Mouse (Mus musculus): ENCODE measurements around the gene Grip1. TPM values are rescaled to one million over a fixed set of nuclear protein-coding genes. Genes with fewer than 3 reads are reported as not detected.

The Grip1 gene
- not detected in 2 replicates for polyA plus RNA-seq (2012; ENCODE audit: low replicate concordance)

DNA sequence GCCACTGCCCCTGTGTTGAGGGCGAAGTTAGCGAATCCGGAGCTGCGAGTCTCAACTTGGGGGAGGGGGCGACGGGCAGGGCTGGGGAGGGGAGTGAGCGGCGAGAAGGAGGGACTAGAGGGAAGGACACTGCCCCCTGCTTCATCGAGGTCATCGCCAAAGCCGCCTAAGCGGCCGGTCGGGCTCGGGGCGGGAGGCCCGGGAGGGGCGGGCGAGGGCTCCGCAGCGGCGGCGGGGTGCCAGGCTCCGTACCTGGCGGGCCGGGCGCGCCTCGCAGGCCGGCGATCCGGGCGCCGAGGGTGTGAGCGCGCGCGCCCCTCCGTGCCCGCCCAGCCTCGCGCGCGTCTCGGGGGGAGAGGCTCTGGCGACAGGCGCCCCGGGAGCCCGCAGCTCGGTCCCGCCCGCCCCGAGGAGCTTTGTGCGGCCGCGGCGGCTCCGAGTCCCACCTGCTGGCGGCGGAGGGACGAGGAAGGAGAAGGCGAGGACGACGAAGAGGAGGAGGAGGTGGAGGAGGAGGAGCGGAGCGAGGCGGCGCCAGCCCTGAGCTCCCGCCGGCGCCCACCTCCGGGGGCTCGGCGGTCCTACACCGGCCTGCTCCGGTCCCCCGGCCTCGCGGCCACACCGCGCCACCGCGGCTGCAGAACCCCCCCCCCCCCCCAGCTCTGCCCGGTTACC is at the start of gene Grip1:
Gene Grip1 (plus strand): TSS at position 400 of the 675 bp plus-strand sequence.

DNA sequence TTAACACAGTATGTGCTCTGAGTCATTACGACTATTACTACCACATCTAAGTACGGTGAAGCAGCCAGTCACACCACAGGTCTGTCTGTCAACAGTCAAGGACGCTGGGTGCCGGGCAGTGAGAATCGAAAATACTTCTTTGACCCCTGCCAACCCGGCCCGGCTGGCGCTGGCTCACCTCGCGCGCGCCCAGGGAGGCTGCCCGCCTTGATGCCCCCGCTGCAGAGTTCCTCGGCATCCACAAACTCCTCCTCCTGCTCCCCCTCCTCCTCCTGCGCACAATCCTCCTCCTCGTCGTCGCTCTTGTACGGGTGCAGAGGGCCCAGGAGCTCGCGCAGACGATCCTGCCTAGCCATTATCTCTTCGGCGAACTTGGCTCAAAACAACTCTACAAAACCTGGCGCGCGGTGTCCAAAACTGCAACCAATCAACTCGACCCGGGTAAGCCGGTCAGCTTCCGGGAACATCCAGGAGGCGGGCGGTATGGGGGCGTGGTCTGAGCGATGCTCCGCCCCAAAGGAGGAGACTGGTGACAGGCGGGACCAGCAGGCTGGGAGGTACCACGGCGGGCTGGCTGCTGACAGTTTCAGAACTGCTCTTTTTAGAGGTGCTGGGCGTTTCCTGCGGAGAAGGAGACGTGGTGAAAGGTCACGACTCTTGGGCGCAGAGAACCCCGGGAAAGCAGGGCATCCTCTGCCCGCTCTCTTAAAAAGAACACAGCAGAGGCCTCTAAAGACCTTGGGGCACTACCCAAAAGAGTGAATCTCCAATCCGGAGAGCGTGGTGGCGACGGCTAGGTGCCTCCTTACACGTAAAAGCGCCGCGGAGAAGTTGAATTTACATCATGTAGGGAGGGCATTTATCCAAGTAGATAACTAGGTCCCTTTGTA is 659.1 kb downstream of the Grip1 start, which contains the start of gene Helb:
Gene Helb (minus strand): TSS at position 481 of the 890 bp plus-strand sequence.

Other genes starting within 250 kb of the Grip1 start
- 11.1 and 35.2 TPM in 2 replicates for gene Cand1, start 213.8 kb upstream of the Grip1 start, polyA plus RNA-seq (2012; ENCODE audit: low replicate concordance)

Data from hematopoietic multipotent progenitor cell, adult 10-12 weeks (in vitro differentiated cells).